Mouse (Mus musculus): ENCODE measurements around the gene Eif2b3. TPM values are rescaled to one million over a fixed set of nuclear protein-coding genes. Genes with fewer than 3 reads are reported as not detected.

Eif2b3 gene
- polyA plus RNA-seq, 1 experiment from 2014 or later: 63.3 TPM

DNA sequence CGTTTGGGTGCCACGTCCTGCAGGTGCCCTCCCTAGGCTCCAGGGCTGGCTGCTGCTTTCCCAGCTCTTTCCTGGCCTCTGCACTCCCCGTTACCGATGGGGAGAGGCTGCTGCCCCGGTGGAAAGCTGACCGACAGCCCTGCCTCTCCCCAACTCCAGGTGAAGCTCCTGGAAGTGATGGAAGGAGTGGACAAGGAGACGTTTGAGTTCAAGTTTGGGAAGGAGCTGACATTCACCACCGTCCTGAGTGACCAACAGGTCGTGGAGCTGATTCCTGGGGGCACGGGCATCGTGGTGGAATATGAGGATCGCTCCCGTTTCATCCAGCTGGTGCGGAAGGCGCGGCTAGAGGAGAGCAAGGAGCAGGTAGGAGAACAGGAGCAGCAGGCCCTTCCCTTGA is 17.2 kb upstream of the Eif2b3 start:
- Histone ChIP-seq H3K27me3 (ENCODE audit: low read depth, poor library complexity, severe bottlenecking) (peaks cover 4% of the 10 kb centered on the region; the same call in 1 of the 2 replicates), H3K4me3 (no peak overlapping the region), H3K27ac (no peak overlapping the region), H3K4me1 (peaks cover 13% of the 10 kb centered on the region), H3K9me3 (replicated peaks) (no peaks in the 10 kb centered on the region), H3K36me3 (peaks cover 28% of the 10 kb centered on the region)
- 86% methylated on average over 16 of the region's 16 CpGs for WGBS
- DNase-seq (ENCODE audit: low spot score): no peak

DNA sequence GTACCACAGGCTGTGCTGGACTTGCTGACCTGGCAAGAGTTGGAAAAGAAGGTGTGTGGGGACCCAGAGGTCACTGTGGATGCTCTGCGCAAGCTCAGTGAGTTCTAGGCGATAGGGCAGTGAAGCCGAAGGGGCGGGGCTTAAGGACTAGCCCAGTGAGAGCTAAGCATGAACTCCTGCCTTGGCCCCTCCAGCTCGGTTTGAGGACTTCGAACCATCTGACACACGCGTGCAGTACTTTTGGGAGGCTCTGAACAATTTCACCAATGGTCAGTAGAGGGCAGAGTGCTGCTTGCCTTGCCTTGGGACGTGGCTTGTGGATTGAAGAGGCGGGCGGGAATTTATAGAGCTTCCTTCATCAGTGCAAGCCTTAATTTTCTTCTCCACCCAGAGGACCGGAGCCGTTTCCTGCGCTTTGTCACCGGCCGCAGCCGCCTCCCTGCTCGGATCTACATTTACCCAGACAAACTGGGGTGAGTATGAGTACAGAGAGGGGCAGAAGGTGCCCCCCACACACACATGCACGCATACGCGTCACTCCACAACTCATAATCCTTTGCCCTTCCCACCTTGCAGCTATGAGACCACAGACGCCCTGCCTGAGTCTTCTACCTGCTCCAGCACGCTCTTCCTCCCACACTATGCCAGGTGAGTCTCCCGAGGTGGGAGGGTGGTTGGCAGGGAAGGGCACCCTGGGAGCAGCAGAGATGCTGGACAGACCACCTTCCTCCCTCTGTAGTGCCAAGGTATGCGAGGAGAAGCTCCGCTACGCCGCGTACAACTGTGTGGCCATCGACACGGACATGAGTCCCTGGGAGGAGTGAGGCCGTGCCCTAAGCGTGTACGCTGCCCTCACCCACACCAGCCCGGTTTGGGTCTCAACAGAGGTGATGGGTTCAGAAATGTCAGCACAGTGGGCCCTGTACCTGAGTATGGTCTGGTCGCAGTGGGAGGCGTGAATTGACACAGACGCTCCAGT is 16.4 kb upstream of the Eif2b3 start:
- 58% methylated on average over 38 of the region's 38 CpGs for WGBS
- peaks cover 28% of the 10 kb centered on the region for H3K36me3 ChIP-seq

DNA sequence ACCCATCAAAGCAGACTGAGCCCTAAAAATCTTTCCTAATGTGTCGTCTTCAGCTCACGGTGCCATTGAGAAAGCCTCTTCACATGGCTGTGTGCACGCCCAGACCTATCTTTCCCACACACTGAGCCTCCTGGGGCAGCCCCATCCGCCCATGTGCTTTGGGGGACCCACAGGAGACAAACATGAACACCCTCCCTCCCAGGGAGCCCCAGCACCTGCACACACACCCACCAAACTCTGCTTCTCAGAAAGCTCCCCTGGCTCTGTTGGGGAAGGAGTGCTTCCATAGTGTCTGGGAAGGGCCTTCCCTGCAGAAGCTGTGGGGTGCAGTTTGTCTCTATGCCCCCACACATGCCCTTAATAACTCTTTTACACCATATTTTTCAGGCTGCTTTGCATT is 14.6 kb upstream of the Eif2b3 start:
- WGBS: 86% methylated on average over 4 of the region's 4 CpGs
- peaks cover 20% of the 10 kb centered on the region for H3K36me3 ChIP-seq

More for the DNA sequence above, 16.4 kb upstream of the Eif2b3 start:
- H3K9me3 ChIP-seq (replicated peaks): no peaks in the 10 kb centered on the region
- H3K27me3 ChIP-seq (ENCODE audit: low read depth, poor library complexity, severe bottlenecking): 0 out of 2 replicates have a peak, but pooled peaks cover 4% of the 10 kb centered on the region
- peak; percentile 67 for DNase-seq (ENCODE audit: low spot score)
- peak overlapping the region; percentile 56 for H3K27ac ChIP-seq
- H3K4me1 ChIP-seq: peaks cover 13% of the 10 kb centered on the region
- peak overlapping the region; percentile 19 for H3K4me3 ChIP-seq

DNA sequence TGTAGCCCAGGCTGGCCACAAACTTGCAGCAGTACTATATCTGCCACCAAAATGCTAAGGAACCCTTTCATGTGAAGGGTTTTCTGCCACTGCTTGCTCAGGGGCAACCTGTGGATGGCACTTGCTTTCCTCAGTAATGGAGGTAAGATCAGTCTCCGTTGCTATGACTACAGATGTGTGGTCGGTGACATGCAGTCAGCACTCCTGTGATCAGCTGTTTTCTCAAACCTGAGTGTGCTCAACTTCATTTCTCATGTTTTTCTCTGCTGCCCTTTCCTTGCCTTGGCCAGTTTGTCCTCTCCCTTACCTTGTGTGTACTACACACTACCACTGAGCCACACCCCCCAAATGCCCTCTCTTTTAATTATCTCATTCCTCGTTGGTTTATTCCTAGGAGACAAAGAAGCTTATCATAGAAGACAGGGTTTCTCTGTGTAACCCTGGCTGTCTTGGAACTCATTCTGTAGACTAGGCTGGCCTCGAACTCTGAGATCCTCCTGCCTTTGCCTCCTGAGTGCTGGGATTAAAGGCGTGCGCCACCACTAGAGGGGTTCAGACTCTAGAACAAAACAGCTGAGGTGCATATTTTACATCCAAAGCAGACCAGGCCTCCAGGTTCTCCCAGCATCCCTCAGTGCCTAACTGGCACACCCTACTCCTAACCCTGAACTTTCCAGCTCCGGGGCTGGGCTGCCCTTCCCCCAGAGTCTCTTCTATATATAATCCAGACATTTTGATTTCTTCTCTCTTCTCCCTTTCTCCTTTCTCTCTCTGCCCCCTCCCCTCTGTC is 13.4 kb upstream of the Eif2b3 start:
- DNase-seq (ENCODE audit: low spot score): no peak
- H3K4me1 ChIP-seq: peaks cover 13% of the 10 kb centered on the region
- H3K36me3 ChIP-seq: peaks cover 10% of the 10 kb centered on the region
- 76% methylated on average over 7 of the region's 7 CpGs for WGBS
- no peaks in the 10 kb centered on the region for H3K9me3 ChIP-seq (replicated peaks)
- H3K4me3 ChIP-seq: no peak overlapping the region
- 0 out of 2 replicates have a peak, but pooled peaks cover 4% of the 10 kb centered on the region for H3K27me3 ChIP-seq (ENCODE audit: low read depth, poor library complexity, severe bottlenecking)
- no peak overlapping the region for H3K27ac ChIP-seq

More for the DNA sequence above, 14.6 kb upstream of the Eif2b3 start:
- no peaks in the 10 kb centered on the region for H3K9me3 ChIP-seq (replicated peaks)
- H3K4me1 ChIP-seq: peaks cover 13% of the 10 kb centered on the region
- 0 out of 2 replicates have a peak, but pooled peaks cover 4% of the 10 kb centered on the region for H3K27me3 ChIP-seq (ENCODE audit: low read depth, poor library complexity, severe bottlenecking)
- no peak overlapping the region for H3K27ac ChIP-seq
- no peak overlapping the region for H3K4me3 ChIP-seq
- no peak for DNase-seq (ENCODE audit: low spot score)

DNA sequence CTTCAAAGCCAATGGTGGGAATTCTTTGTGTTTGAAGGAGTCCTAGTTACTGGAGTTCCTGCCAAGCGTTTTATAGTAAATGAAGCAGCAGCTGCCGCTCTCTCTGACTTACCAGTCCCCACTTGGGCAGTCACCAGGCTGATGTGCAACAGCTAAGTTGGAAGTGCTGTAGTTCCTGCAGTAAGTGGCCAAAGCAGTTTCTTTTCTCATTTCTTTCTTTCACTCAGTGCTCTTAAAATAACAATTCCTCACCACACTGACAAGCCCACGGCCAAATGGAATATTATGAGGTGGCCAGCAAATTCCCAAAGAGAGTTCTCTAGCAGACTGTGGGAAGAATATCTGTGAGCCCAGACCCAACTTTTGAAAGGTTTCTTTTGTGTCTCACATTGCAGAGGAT is 12.1 kb upstream of the Eif2b3 start:
- Histone ChIP-seq H3K4me1 (peaks cover 12% of the 10 kb centered on the region), H3K4me3 (no peak overlapping the region)
- WGBS: 67% methylated on average over 3 of the region's 3 CpGs

DNA sequence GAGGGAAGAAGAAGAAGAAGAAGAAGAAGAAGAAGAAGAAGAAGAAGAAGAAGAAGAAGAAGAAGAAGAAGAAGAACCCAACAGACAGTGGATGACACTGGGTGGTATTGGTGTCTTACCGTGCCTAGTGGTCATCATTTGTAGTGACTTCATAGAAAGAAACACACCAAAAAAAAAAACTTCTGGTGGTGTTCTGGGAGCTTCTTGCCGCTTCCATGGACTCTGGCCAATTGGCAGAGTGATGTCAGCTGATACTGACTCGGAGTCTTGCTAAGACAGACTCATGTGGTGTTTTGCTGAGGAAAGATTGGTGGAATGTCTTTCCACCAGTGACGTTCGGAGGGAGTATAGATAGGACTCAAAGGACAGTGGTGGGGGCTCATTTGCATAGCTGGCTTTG is 9.0 kb upstream of the Eif2b3 start:
- Histone ChIP-seq H3K9me3 (replicated peaks) (no peaks in the 10 kb centered on the region), H3K4me1 (no peaks in the 10 kb centered on the region), H3K36me3 (no peaks in the 10 kb centered on the region), H3K27ac (no peak overlapping the region), H3K27me3 (ENCODE audit: low read depth, poor library complexity, severe bottlenecking) (no peaks in the 10 kb centered on the region), H3K4me3 (no peak overlapping the region)
- DNase-seq (ENCODE audit: low spot score): no peak
- 80% methylated on average over 5 of the region's 5 CpGs for whole genome bisulfite sequencing

More for the DNA sequence above, 12.1 kb upstream of the Eif2b3 start:
- H3K27me3 ChIP-seq (ENCODE audit: low read depth, poor library complexity, severe bottlenecking): 0 out of 2 replicates have a peak, but pooled peaks cover 4% of the 10 kb centered on the region
- DNase-seq (ENCODE audit: low spot score): no peak
- no peak overlapping the region for H3K27ac ChIP-seq
- peaks cover 9% of the 10 kb centered on the region for H3K36me3 ChIP-seq
- H3K9me3 ChIP-seq (replicated peaks): no peaks in the 10 kb centered on the region

DNA sequence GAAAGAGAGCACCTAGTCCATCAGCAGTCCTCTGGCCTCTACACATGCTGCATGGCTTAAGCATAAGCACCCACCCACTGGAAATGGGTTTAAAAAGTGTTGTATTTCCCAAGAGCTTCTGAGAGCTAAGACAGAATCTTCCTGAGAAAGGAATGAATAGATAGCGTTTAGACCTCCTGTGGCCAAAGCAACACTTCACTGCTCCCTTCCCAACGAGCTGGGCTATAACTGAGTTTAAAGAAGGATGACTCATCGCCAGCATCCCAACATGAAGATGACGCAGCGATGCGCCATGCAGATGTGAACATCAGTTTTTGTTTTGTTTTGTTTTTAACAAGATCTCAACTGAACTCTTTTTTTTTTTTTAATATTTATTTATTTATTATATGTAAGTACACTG is 5.6 kb upstream of the Eif2b3 start:
- 90% methylated on average over 6 of the region's 6 CpGs for WGBS
- Histone ChIP-seq H3K27me3 (ENCODE audit: low read depth, poor library complexity, severe bottlenecking) (no peaks in the 10 kb centered on the region), H3K9me3 (replicated peaks) (no peaks in the 10 kb centered on the region), H3K4me3 (no peak overlapping the region), H3K27ac (no peak overlapping the region), H3K36me3 (no peaks in the 10 kb centered on the region), H3K4me1 (no peaks in the 10 kb centered on the region; the same call in 1 of the 2 replicates)
- DNase-seq (ENCODE audit: low spot score): no peak

DNA sequence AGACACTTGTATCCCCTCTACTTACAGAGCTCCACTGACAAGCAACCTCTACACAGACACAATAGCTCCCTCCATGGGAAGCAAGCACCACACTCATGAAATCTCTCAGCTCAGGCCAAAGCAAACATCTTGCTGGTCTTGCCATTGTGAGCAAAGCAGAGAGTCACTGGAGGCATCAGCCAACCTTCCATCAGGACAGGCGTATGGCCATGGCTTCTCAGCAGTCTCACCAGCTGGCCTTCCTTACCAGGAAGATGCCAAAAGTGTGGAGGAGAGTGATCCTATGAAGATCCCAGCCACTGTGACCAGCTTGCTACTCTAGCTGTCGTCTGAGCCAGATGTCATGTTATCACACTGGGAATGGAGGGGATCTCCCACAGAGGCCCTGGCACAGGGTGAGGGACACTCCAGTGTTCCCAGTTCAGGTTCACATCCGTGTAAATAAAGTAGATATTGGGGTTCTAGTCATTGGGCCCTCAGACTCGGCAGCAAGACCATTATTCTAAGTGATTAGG is 4.2 kb upstream of the Eif2b3 start:
- Histone ChIP-seq H3K4me3 (no peak overlapping the region), H3K36me3 (no peaks in the 10 kb centered on the region), H3K9me3 (replicated peaks) (no peaks in the 10 kb centered on the region), H3K4me1 (peaks cover 9% of the 10 kb centered on the region), H3K27me3 (ENCODE audit: low read depth, poor library complexity, severe bottlenecking) (no peaks in the 10 kb centered on the region), H3K27ac (no peak overlapping the region)
- no peak for DNase-seq (ENCODE audit: low spot score)
- WGBS: 70% methylated on average over 4 of the region's 4 CpGs

DNA sequence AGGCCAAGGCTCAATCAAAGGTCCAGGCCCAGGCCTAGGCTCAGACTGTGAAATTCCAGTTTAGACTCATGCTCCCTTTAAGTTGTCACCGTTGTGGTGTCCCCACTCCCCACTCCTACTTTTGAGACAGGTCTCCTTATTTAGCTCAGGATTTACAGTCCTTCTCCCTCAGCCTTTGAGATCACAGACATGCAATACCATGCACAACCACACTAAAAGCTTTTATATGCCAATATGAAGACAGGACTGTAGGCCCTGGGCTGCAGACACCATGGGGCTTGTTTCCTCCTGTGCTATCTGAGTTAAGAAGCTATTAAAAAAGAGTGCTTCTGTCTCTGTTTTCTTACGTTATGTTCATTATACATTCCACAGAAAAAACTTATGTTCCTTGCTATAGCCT is 1.5 kb upstream of the Eif2b3 start:
- H3K4me3 ChIP-seq: no peak overlapping the region
- no peak overlapping the region for H3K27ac ChIP-seq
- peaks cover 16% of the 10 kb centered on the region for H3K4me1 ChIP-seq
- H3K27me3 ChIP-seq (ENCODE audit: low read depth, poor library complexity, severe bottlenecking): no peaks in the 10 kb centered on the region
- peaks cover 10% of the 10 kb centered on the region for H3K36me3 ChIP-seq
- WGBS: 87% methylated on average over 2 of the region's 2 CpGs
- DNase-seq (ENCODE audit: low spot score): no peak
- H3K9me3 ChIP-seq (replicated peaks): no peaks in the 10 kb centered on the region

DNA sequence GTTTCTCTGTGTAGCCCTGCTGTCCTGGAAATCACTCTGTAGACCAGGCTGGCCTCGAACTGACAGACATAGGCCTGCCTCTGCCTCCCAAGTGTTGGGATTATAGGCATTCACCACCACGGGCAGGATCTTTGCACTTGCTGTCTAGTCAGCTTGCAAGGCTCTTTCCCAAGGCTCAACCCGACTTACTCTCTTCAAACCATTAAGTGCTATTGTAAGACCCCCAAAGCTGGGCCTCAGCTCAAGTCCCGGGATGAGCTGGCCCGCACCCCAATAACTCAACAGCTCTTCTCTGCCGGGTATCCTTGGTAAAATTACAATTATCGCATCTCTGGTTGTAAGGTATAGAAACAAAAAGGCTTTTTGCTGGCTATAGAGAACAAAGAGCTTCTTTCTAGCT is 875 bp upstream of the Eif2b3 start:
- Histone ChIP-seq H3K36me3 (peaks cover 16% of the 10 kb centered on the region), H3K9me3 (replicated peaks) (no peaks in the 10 kb centered on the region), H3K27me3 (ENCODE audit: low read depth, poor library complexity, severe bottlenecking) (no peaks in the 10 kb centered on the region), H3K27ac (no peak overlapping the region), H3K4me1 (peaks cover 16% of the 10 kb centered on the region), H3K4me3 (no peak overlapping the region)
- no peak for DNase-seq (ENCODE audit: low spot score)
- 91% methylated on average over 7 of the region's 7 CpGs for WGBS

DNA sequence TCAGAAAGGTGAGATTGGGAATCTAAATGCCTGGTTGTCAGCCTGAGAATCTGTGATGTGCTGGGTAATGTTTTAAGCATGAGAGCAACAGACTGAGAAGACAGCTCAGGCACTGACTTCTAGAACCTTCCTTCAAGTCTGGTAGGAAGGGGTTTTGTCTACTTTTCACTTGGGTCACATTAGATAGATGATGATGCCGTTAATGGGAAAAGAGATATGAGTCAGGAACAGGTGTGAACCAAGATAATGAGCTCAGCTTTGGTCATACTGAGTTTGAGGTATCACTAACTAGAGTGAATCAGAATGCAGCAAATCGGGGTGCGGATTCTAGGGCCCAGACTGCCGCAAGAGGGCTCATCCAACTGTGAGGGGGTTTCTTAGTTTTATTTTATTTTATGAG is 4.3 kb downstream of the Eif2b3 start:
- no peak overlapping the region for H3K4me3 ChIP-seq
- no peaks in the 10 kb centered on the region for H3K27me3 ChIP-seq (ENCODE audit: low read depth, poor library complexity, severe bottlenecking)
- H3K36me3 ChIP-seq: peaks cover 49% of the 10 kb centered on the region
- 98% methylated on average over 4 of the region's 4 CpGs for WGBS
- H3K9me3 ChIP-seq (replicated peaks): no peaks in the 10 kb centered on the region
- no peak for DNase-seq (ENCODE audit: low spot score)
- H3K4me1 ChIP-seq: peaks cover 16% of the 10 kb centered on the region
- no peak overlapping the region for H3K27ac ChIP-seq

DNA sequence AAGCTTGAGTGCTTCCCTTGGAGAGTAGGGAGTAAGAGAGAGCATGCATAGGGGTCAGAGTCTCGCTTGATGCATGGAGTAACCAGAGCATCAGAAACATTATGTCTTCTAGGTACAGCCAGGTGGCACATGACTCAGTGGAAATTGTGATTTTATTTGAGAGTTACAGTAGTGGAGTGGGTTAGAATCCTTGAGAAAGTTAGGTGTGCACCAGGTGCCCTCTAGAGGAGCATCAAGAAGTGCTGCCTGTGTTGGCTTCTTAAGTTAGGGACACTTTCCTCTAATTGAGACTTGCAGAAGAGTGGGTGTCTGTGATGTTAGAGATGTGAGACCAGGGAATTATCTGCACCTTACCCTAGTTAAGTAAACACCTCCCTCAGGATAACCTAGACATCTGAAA is 11.9 kb downstream of the Eif2b3 start:
- Histone ChIP-seq H3K4me1 (no peaks in the 10 kb centered on the region), H3K4me3 (no peak overlapping the region), H3K36me3 (peaks cover 74% of the 10 kb centered on the region), H3K27me3 (ENCODE audit: low read depth, poor library complexity, severe bottlenecking) (no peaks in the 10 kb centered on the region), H3K27ac (no peak overlapping the region), H3K9me3 (replicated peaks) (no peaks in the 10 kb centered on the region)
- WGBS: 100% methylated on average over 1 of the region's 1 CpGs
- no peak for DNase-seq (ENCODE audit: low spot score)

Data from limb, embryonic 10.5 days (tissue).